Comparison of ENCODE assay signal across 9 mouse cellular contexts in genomic region chr11:106513166-106513565, GRCm38 (mm10). TPM values are rescaled to one million over a fixed set of nuclear protein-coding genes. Genes with fewer than 3 reads are reported as not detected.
A peak's percentile ranks its signal among the peaks of the same experiment; 100 is the strongest.
DNase-seq lines count a peak whose midpoint lies in the region; ATAC-seq lines count a peak whose summit lies in the region.
"Had no signal": no experiment of that assay in that cellular context is flagged by ENCODE, and none has a peak within 500 bp of the region (broad histone marks: within the 10 kb centered on the region; RNA-seq: fewer than 3 reads in every experiment).

No protein-coding gene starts in this region.

- peaks cover 38% of the 10 kb centered on the region for H3K36me3 ChIP-seq in embryonic facial prominence, embryonic 13.5 days

- H3K9ac ChIP-seq in embryonic facial prominence, embryonic 13.5 days: 0 out of 2 replicates have a peak overlapping the region, but pooled peaks have one; percentile 32
- H3K9ac ChIP-seq: limb, embryonic 12.5 days had no signal

- H3K4me3 ChIP-seq in embryonic facial prominence, embryonic 13.5 days: no peak overlapping the region
- H3K4me3 ChIP-seq: limb, embryonic 12.5 days had no signal

- ATAC-seq in embryonic facial prominence, embryonic 13.5 days (ENCODE audit: insufficient number of reproducible peaks, insufficient read depth, low FRiP score, low TSS enrichment, low read depth): no peak
- ATAC-seq in megakaryocyte-erythroid progenitor cell, adult 5-6 weeks (replicated peaks; ENCODE audit: low FRiP score, low TSS enrichment, poor library complexity, severe bottlenecking): peak; percentile 43; the same call in 1 of the 2 replicates

- WGBS in embryonic facial prominence, embryonic 13.5 days: 40% methylated on average over 2 of the region's 2 CpGs

- no peaks in the 10 kb centered on the region for H3K27me3 ChIP-seq in embryonic facial prominence, embryonic 13.5 days
- H3K27me3 ChIP-seq: limb, embryonic 12.5 days had no signal

- H3K9me3 ChIP-seq in embryonic facial prominence, embryonic 13.5 days: no peaks in the 10 kb centered on the region
- H3K9me3 ChIP-seq: limb, embryonic 12.5 days had no signal

- no peak overlapping the region for H3K27ac ChIP-seq in embryonic facial prominence, embryonic 13.5 days
- H3K27ac ChIP-seq: limb, embryonic 12.5 days had no signal

- H3K4me2 ChIP-seq in embryonic facial prominence, embryonic 13.5 days: no peak overlapping the region
- H3K4me2 ChIP-seq: limb, embryonic 12.5 days had no signal

- DNase-seq in gastrocnemius, adult 18-20 months (ENCODE audit: low spot score): peak; percentile 59
- DNase-seq in gastrocnemius, adult 8-10 months (ENCODE audit: low spot score in 2 of 2): no peak
- peak; percentile 39 for DNase-seq in urinary bladder, postnatal 25 days (ENCODE audit: low spot score)
- no peak for DNase-seq in urinary bladder, postnatal 10 days (ENCODE audit: low spot score)
- peak; percentile 76 for DNase-seq in kidney, postnatal 14 days
- DNase-seq in thymus, postnatal 10 days (ENCODE audit: low spot score in 2 of 2): peak; percentile 53 to 79

- peaks cover 13% of the 10 kb centered on the region; the same call in 1 of the 2 replicates for H3K4me1 ChIP-seq in embryonic facial prominence, embryonic 13.5 days

RNA-seq across cellular contexts. Expression of gene Ern1, which starts 25.5 kb away (rescaled TPM):
- 1 to 10 TPM; 6.6 to 9.1 TPM for total RNA-seq in gastrocnemius, adult 18-20 months (2021)
- total RNA-seq in gastrocnemius, adult 8-10 months (2022): 1 to 10 TPM; 6.9 to 8.9 (median 7.6) TPM
- 7.0 and 7.5 TPM in 2 replicates for polyA plus RNA-seq in embryonic facial prominence, embryonic 13.5 days (2015; fragmentation: Nextera tagmentation; extraction: Ambion mirVana)
- 13.7 and 14.2 TPM in 2 replicates for total RNA-seq in megakaryocyte-erythroid progenitor cell, adult 5-6 weeks (2014; fragmentation: Nextera tagmentation)
- total RNA-seq in megakaryocyte-erythroid progenitor cell, adult 5-6 weeks (2017): 7.0 and 9.8 TPM in 2 replicates

Comparison
In these comparisons a context has a peak if more than half of its experiments do, and no peak if none do; other contexts are left out.
1. DNase-seq: peak in gastrocnemius, adult 18-20 months (single experiment), urinary bladder, postnatal 25 days (single experiment), kidney, postnatal 14 days (single experiment) and thymus, postnatal 10 days (2 of 2); none in gastrocnemius, adult 8-10 months (0 of 2) and urinary bladder, postnatal 10 days (single experiment).